Mouse (Mus musculus) heart, adult 2 months (tissue): Measurements from ENCODE around the gene Ell3. TPM values are rescaled to one million over a fixed set of nuclear protein-coding genes. Genes with fewer than 3 reads are reported as not detected.
A peak's percentile ranks its signal among the peaks of the same experiment; 100 is the strongest.

Experiments
- DNase-seq, 2 experiments: peaks; one replicate each; pipeline ENCODE4 v3.0.0; 2021
- H3K27ac ChIP-seq: fragments of 200-600 bp; 2 replicates; pipeline ENCODE4 v1.8.1; 2022
- H3K27me3 ChIP-seq: fragments of 200-500 bp; 2 replicates; pipeline ENCODE4 v1.6.1; 2012; ENCODE audit warnings: mild to moderate bottlenecking, low read length, inconsistent platforms, mixed read lengths; ENCODE audit not compliant: control insufficient read depth, insufficient read depth
- H3K36me3 ChIP-seq: fragments of 200-500 bp; 2 replicates; pipeline ENCODE4 v1.6.1; 2012; ENCODE audit warnings: low read length, inconsistent platforms; ENCODE audit not compliant: control insufficient read depth, insufficient read depth
- H3K4me1 ChIP-seq: fragments of 200-500 bp; 2 replicates; pipeline ENCODE4 v1.6.1; 2011; ENCODE audit warnings: low read length; ENCODE audit not compliant: control insufficient read depth, insufficient read depth
- H3K4me3 ChIP-seq: fragments of 200-600 bp; 2 replicates; pipeline ENCODE4 v1.8.1; 2022
- H3K79me2 ChIP-seq: fragments of 200-500 bp; replicated peaks from 2 replicates; pipeline ENCODE4 v1.6.1; 2012; ENCODE audit warnings: mild to moderate bottlenecking, inconsistent platforms, low read length, moderate library complexity, mixed read lengths; ENCODE audit not compliant: control insufficient read depth, insufficient read depth
- H3K9ac ChIP-seq: fragments of 200-500 bp; 2 replicates; pipeline ENCODE4 v1.6.1; 2012; ENCODE audit warnings: low read depth, mild to moderate bottlenecking, control low read depth, inconsistent platforms, low read length, mixed read lengths
- CTCF ChIP-seq: fragments of 200-600 bp; IDR thresholded peaks from 2 replicates; pipeline ENCODE4 v1.8.1; 2022; ENCODE audit warnings: antibody characterized with exemption, mild to moderate bottlenecking, moderate library complexity
- EP300 ChIP-seq: fragments of 200-500 bp; IDR thresholded peaks from 2 replicates; pipeline ENCODE4 v1.6.1; 2011; ENCODE audit warnings: low read depth, low read length, control low read depth; ENCODE audit not compliant: insufficient read depth
- POLR2A ChIP-seq: fragments of 200-500 bp; IDR thresholded peaks from 2 replicates; pipeline ENCODE4 v1.6.1; 2011; ENCODE audit warnings: mild to moderate bottlenecking, low read depth, low read length, control low read depth; ENCODE audit not compliant: insufficient read depth
- WGBS: fragments of 180-500 bp; shearing (Covaris S2); methylation state at CpG from one replicate; pipeline ENCODE4 v1.1.7; 2018; 5-methylcytosine and 5-hydroxymethylcytosine counted together
- intact Hi-C: fragments of 180-260 bp; cut with DNase I; formaldehyde crosslinking; loops from one replicate; pipeline ENCODE4 v1.15.1; 2025
- polyA plus RNA-seq: library from polyadenylated mRNA; depleted of rRNA; stranded (reverse); fragments of >200 nt; gene quantifications from 2 replicates; pipeline ENCODE4 v1.2.3, GENCODE M21; 2012
- total RNA-seq, 2 experiments: library from RNA; stranded (reverse); gene quantifications; 2 replicates each; pipeline ENCODE4 v1.2.3; 2021

Gene Ell3
- total and polyA plus RNA-seq, 3 experiments = 0.13 to 0.47 TPM; not detected in 1

DNA sequence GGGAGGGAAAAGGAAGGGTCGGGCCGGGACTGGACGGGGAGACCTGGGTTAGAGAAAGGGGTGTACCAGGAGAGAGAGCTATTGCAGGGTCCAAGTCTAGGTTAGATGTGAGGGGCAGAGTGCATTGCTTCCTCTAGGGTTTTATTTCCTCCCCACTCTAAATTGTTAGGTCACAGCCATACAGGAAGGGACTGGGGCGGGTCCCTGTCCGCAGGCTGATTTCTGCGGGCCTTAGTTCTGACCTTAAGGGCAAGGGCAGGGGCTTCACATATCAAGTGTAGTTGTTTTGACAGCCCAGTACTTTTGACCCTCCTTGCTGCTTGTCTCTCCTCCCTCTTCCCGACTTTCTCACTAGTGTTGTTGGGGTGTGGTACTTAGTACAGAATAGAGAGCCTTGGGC is 6.0 kb upstream of the Ell3 start:
- H3K4me1 ChIP-seq = peaks cover 6% of the 10 kb centered on the region
- peak overlapping the region; percentile 99 for H3K27ac ChIP-seq
- WGBS = 0% methylated on average over 7 of the region's 7 CpGs
- intact Hi-C loops = no loop called here
- peak in 1 of 2 experiments; percentile 46 for DNase-seq
- peaks cover 21% of the 10 kb centered on the region for H3K36me3 ChIP-seq
- H3K9ac ChIP-seq = peak overlapping the region; percentile 97
- peak overlapping the region; percentile 100 for H3K4me3 ChIP-seq
- H3K79me2 ChIP-seq = peaks cover 4% of the 10 kb centered on the region
- no peaks in the 10 kb centered on the region for H3K27me3 ChIP-seq
- TF ChIP-seq CTCF (peak; percentile 34), EP300 (no peak), POLR2A (no peak)

- WGBS = under 1% methylated on average over 54 of the region's 54 CpGs
These were observed 5.5 kb upstream of the Ell3 start for GRCm38 (mm10) chr2:121449545-121450011.

GRCm38 (mm10) chr2:121448739-121449535 is 4.9 kb upstream of the Ell3 start, which contains the start of gene Serf2:
TSS of gene Serf2 (plus strand) at chr2:121449195.
- Histone ChIP-seq H3K27ac (peak within 1 kb of the TSS; percentile 99), H3K9ac (peak within 1 kb of the TSS; percentile 97), H3K4me3 (peak within 1 kb of the TSS; percentile 100), H3K79me2 (peaks cover 4% of the 10 kb centered on the region), H3K27me3 (no peaks in the 10 kb centered on the region), H3K4me1 (peaks cover 5% of the 10 kb centered on the region), H3K36me3 (peaks cover 21% of the 10 kb centered on the region)
- intact Hi-C loops = loop anchor here (2.0 kb wide), 1 partner anchor 36 kb away; the partner anchor contains the start of genes Catsper2 and Pdia3
- DNase-seq = peak; percentile 99 to 100
- WGBS = under 1% methylated on average over 70 of the region's 74 CpGs
- no peak for TF ChIP-seq CTCF
- peak; percentile 61; the same call in 1 of the 2 replicates for TF ChIP-seq EP300
- TF ChIP-seq POLR2A = peak; percentile 98

More at GRCm38 (mm10) chr2:121449545-121450011, 5.5 kb upstream of the Ell3 start:
- Histone ChIP-seq H3K4me1 (peaks cover 6% of the 10 kb centered on the region), H3K79me2 (peaks cover 4% of the 10 kb centered on the region), H3K27ac (peak overlapping the region; percentile 99), H3K9ac (peak overlapping the region; percentile 97), H3K27me3 (no peaks in the 10 kb centered on the region), H3K36me3 (peaks cover 21% of the 10 kb centered on the region), H3K4me3 (peak overlapping the region; percentile 100)
- TF ChIP-seq POLR2A (no peak), CTCF (no peak), EP300 (no peak)
- intact Hi-C loops = loop anchor here (2.0 kb wide), 1 partner anchor 37 kb away; the partner anchor contains the start of genes Catsper2 and Pdia3
- no peak for DNase-seq

GRCm38 (mm10) chr2:121448136-121448535 is 4.1 kb upstream of the Ell3 start:
- H3K36me3 ChIP-seq = peaks cover 18% of the 10 kb centered on the region
- 8% methylated on average over 9 of the region's 9 CpGs for WGBS
- no peak for TF ChIP-seq EP300
- TF ChIP-seq CTCF = peak; percentile 61
- peaks cover 4% of the 10 kb centered on the region for H3K4me1 ChIP-seq
- H3K9ac ChIP-seq = peak overlapping the region; percentile 75
- peaks cover 4% of the 10 kb centered on the region for H3K79me2 ChIP-seq
- peak overlapping the region; percentile 66 for H3K4me3 ChIP-seq
- peak; percentile 41 to 47 for DNase-seq
- intact Hi-C loops = loop anchor here (2.0 kb wide), 1 partner anchor 35 kb away; the partner anchor contains the start of genes Catsper2 and Pdia3
- peak overlapping the region; percentile 99 for H3K27ac ChIP-seq
- no peaks in the 10 kb centered on the region for H3K27me3 ChIP-seq

GRCm38 (mm10) chr2:121447006-121447405 is 2.9 kb upstream of the Ell3 start:
- Histone ChIP-seq H3K27ac (no peak overlapping the region), H3K4me3 (no peak overlapping the region), H3K9ac (no peak overlapping the region), H3K27me3 (no peaks in the 10 kb centered on the region), H3K36me3 (peaks cover 8% of the 10 kb centered on the region), H3K79me2 (peaks cover 4% of the 10 kb centered on the region), H3K4me1 (peaks cover 1% of the 10 kb centered on the region)
- TF ChIP-seq POLR2A = no peak
- 93% methylated on average over 3 of the region's 3 CpGs for WGBS
- DNase-seq = no peak
- intact Hi-C loops = loop anchor here (2.0 kb wide), 1 partner anchor 32 kb away; no protein-coding TSS in a partner anchor

- Histone ChIP-seq H3K27ac (no peak overlapping the region), H3K27me3 (no peaks in the 10 kb centered on the region), H3K36me3 (peaks cover 7% of the 10 kb centered on the region), H3K4me1 (peaks cover 3% of the 10 kb centered on the region), H3K79me2 (peaks cover 4% of the 10 kb centered on the region), H3K9ac (no peak overlapping the region), H3K4me3 (no peak overlapping the region)
- TF ChIP-seq EP300 = no peak
- WGBS = 86% methylated on average over 4 of the region's 4 CpGs
- intact Hi-C loops = loop anchor here (2.0 kb wide), 1 partner anchor 32 kb away; no protein-coding TSS in a partner anchor
- no peak for DNase-seq
These were observed 2.4 kb upstream of the Ell3 start for GRCm38 (mm10) chr2:121446506-121446905.
